Mouse (Mus musculus): ENCODE results near the gene Bach2.

Bach2 gene

GRCm38 (mm10) chr4:32302668-32303067 is 64.1 kb downstream of the Bach2 start:
- no peak for DNase-seq

GRCm38 (mm10) chr4:32303076-32303475 is 64.5 kb downstream of the Bach2 start:
- DNase-seq, result peak; percentile 73

- DNase-seq, result peak; percentile 97
Measured at GRCm38 (mm10) chr4:32303674-32304073, 65.1 kb downstream of the Bach2 start.

GRCm38 (mm10) chr4:32304221-32304703 is 65.7 kb downstream of the Bach2 start:
- DNase-seq, result peak; percentile 45

- no peak for DNase-seq
Measured at GRCm38 (mm10) chr4:32305036-32305615, 66.5 kb downstream of the Bach2 start.

GRCm38 (mm10) chr4:32305683-32306082 is 67.1 kb downstream of the Bach2 start:
- DNase-seq, result no peak

GRCm38 (mm10) chr4:32306169-32306792 is 67.7 kb downstream of the Bach2 start:
- DNase-seq, result no peak

- no peak for DNase-seq
Measured at GRCm38 (mm10) chr4:32307215-32307614, 68.6 kb downstream of the Bach2 start.

GRCm38 (mm10) chr4:32312171-32312946 is 73.8 kb downstream of the Bach2 start:
- DNase-seq, result no peak

GRCm38 (mm10) chr4:32314919-32315318 is 76.3 kb downstream of the Bach2 start:
- DNase-seq, result no peak

- no peak for DNase-seq
Measured at GRCm38 (mm10) chr4:32318608-32319007, 80.0 kb downstream of the Bach2 start.

- DNase-seq, result no peak
Measured at GRCm38 (mm10) chr4:32319327-32319726, 80.7 kb downstream of the Bach2 start.

GRCm38 (mm10) chr4:32320039-32320438 is 81.4 kb downstream of the Bach2 start:
- DNase-seq, result no peak

GRCm38 (mm10) chr4:32324111-32324510 is 85.5 kb downstream of the Bach2 start:
- DNase-seq, result no peak

- no peak for DNase-seq
Measured at GRCm38 (mm10) chr4:32324967-32325366, 86.4 kb downstream of the Bach2 start.

- DNase-seq, result no peak
Measured at GRCm38 (mm10) chr4:32325596-32325995, 87.0 kb downstream of the Bach2 start.

GRCm38 (mm10) chr4:32326279-32326678 is 87.7 kb downstream of the Bach2 start:
- no peak for DNase-seq

GRCm38 (mm10) chr4:32326860-32327259 is 88.3 kb downstream of the Bach2 start:
- DNase-seq, result no peak

- no peak for DNase-seq
Measured at GRCm38 (mm10) chr4:32327626-32328025, 89.0 kb downstream of the Bach2 start.

GRCm38 (mm10) chr4:32328561-32328960 is 90.0 kb downstream of the Bach2 start:
- DNase-seq, result no peak

- DNase-seq, result no peak
Measured at GRCm38 (mm10) chr4:32330584-32331314, 92.1 kb downstream of the Bach2 start.

GRCm38 (mm10) chr4:32332028-32332427 is 93.4 kb downstream of the Bach2 start:
- DNase-seq, result no peak

- DNase-seq, result no peak
Measured at GRCm38 (mm10) chr4:32334131-32334530, 95.5 kb downstream of the Bach2 start.
